Mouse (Mus musculus): ENCODE data around the gene Nobox.

GRCm38 (mm10) chr6:43347637-43348036 lies 38.3 kb upstream of the Nobox start:
- TF ChIP-seq CTCF (IDR thresholded peaks at IDR 0.05; ENCODE audit: control insufficient read depth, insufficient read depth, insufficient replicate concordance, low read depth, low read length) (no peak), POLR2A (IDR thresholded peaks at IDR 0.05; ENCODE audit: control insufficient read depth, low read depth, low read length) (no peak)
